Mouse (Mus musculus) splenic B cell, adult 2 months (primary cell): ENCODE data around the gene Colq.

ENCODE experiments used
- DNase-seq: peaks from one replicate; pipeline ENCODE4 v3.0.0-alpha.2; 2011; ENCODE audit warnings: low read depth, low spot score
- H3K27me3 ChIP-seq: 2 replicates; pipeline ENCODE4 v1.6.1; 2012; ENCODE audit warnings: mild to moderate bottlenecking, low read length, moderate library complexity, mixed read lengths; ENCODE audit not compliant: control insufficient read depth, poor library complexity, insufficient read depth, severe bottlenecking
- H3K36me3 ChIP-seq: 2 replicates; pipeline ENCODE4 v1.6.1; 2012; ENCODE audit warnings: mild to moderate bottlenecking, low read length, moderate library complexity, mixed read lengths; ENCODE audit not compliant: control insufficient read depth, poor library complexity, insufficient read depth, severe bottlenecking

Gene Colq

GRCm38 (mm10) chr14:31473297-31473696 lies 117.8 kb downstream of the Colq start:
- DNase-seq = no peak
- no peaks in the 10 kb centered on the region for H3K27me3 ChIP-seq
- no peaks in the 10 kb centered on the region for H3K36me3 ChIP-seq
